Mouse (Mus musculus) cerebellum, postnatal 10 days (tissue): ENCODE data around the gene 4833439L19Rik.
"Not testable (repeated sequence)": the region's sequence is repeated elsewhere in the genome, so short reads cannot be mapped to it uniquely, and the experiment has no call there.

Experiments used
- DNase-seq, 2 experiments: peaks; one replicate each; pipeline ENCODE4 v3.0.0; 2021; ENCODE audit warnings: mixed read lengths in 2 of 2

4833439L19Rik gene

DNA sequence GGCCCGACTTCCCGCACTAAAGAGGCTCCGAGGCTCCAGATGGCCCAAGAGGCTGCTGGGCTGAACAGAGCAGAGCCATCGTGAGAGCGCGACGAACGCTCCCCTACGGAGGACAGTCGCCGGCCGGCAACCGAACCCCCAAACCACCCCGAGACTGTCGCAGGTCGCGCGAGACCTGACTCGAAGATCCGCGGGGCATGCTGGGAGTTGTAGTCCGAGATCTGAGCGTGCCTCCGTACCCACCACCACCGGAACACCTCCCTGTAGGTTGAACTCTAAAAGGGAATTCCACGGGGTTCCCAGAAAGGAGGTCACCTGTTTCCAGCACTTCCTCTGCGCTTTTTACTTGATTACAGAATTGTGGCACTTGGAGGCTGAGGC lies at the start of gene 4833439L19Rik:
TSS of gene 4833439L19Rik (minus strand) at position 235 of the 381 bp plus-strand sequence.
- DNase-seq: peak; percentile 98

DNA sequence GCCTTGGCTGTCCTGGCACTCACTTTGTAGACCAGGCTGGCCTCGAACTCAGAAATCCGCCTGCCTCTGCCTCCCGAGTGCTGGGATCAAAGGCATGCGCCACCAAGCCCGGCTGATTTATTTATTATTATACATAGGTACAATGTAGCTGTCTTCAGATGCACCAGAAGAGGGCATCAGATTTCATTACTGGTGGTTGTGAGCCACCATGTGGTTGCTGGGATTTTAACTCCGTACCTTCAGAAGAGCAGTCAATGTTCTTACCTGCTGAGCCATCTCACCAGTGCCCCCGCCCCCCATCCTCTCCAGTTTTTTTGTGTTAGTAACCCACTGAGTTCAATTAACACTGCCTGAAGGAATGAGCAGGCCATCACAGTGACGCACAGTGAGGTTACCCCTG lies 47.9 kb upstream of the 4833439L19Rik start:
- DNase-seq: not testable (repeated sequence)

- peak; percentile 98 to 99 for DNase-seq
These were observed 45.9 kb upstream of the 4833439L19Rik start, which contains the start of gene Cltb for GRCm38 (mm10) chr13:54610972-54611754. Cltb (minus strand) TSS chr13:54611344.

DNA sequence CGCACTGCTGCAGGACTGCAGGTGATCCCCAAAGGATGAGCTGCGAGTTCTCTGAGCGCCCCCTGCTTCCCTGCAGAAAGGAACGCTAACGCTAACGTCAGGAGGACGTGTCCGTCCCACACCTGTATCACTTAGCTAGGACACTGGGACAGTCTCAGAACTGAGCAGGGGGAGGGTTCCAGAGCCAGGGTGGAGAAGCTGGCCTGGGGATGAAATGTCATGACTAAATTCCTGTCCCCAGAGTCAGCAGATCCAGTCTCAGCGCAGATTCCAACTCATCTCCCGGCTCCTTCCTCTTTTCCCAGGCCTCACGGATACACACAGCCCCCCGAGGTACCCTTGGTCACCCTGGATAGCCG lies 45.4 kb upstream of the 4833439L19Rik start:
- DNase-seq: peak in 1 of 2 experiments; percentile 44

DNA sequence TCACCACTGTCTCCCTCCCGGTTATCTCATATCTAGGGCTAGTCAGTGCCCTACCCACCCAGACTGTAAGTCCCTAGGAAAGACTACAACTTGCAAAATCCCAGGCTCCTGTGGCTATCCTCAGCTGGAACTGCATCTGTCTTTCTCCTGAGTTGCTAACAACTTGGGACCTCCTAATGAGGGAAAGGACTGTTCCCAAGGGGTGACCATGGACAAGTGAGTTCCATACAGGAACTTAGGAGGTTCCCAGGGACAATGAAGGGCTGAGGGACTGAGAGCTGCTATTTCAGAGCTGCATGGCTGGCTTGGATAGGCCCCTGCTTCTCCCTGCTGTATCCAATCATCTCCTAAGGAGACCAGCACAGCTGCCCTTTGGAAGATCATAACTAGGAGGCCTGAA lies 44.1 kb upstream of the 4833439L19Rik start:
- DNase-seq: no peak

GRCm38 (mm10) chr13:54608666-54609065 lies 43.4 kb upstream of the 4833439L19Rik start:
- DNase-seq: peak; percentile 56 to 74

- DNase-seq: no peak
These were observed 42.8 kb upstream of the 4833439L19Rik start for GRCm38 (mm10) chr13:54608002-54608401.

GRCm38 (mm10) chr13:54607204-54607603 lies 42.0 kb upstream of the 4833439L19Rik start:
- DNase-seq: no peak

DNA sequence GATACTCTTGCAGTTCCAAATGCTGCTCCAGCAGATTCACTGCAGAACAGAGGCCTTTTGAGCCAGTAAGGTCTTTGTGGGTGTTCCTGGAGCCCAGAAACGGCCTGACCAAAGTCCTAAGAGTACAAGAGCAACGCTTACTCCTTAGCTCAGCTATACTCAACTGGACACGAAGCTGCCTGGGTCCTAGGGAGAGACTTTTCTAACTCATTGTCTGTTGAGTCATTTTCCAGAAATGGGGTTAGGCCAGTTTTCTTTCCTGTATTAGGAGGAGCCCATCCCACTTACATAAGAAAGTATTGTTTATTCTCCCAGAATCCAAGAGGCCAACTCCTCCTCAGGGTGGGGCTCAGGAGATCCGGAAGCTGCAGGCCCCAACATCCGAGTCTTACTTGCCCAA lies 40.2 kb upstream of the 4833439L19Rik start:
- no peak for DNase-seq

DNA sequence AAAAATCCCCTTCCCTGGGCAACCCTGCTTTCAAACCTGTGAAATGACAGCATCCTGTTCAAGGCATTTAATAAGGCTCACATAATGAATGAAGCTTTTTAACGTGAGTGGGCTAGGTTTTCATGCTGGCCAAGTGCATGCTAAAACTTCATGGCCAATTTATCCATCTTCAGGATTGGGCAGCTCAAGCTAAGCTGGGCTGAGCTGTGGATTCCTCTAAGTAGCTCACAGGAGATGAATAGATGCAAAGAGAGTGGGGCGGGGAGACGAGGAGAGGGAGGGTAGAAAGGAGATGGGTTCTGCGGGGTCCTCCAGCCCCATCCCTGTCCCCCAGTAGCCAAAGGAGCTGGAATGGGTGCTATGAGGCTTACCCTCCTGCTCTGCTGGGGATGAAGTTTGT lies 39.0 kb upstream of the 4833439L19Rik start:
- DNase-seq: no peak

DNA sequence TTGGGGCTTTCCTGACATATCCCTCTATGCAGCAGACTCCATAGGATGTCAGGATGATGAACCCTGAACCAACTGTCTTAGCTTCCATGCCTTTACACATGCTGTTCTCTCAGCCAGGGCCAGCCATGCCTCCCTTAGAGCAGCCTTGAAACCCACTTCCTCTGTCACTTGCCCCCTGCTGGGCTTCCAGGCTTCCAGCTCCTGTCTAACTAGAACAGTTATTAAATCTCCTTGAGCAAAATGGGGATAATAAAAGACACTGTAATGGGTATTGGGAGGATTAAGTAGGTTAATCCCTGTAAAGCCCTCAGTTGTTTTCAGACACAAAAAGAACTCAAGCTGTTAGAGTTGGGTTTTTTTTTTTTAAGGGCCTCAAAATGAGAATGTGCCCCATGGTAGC lies 38.3 kb upstream of the 4833439L19Rik start:
- no peak for DNase-seq

DNA sequence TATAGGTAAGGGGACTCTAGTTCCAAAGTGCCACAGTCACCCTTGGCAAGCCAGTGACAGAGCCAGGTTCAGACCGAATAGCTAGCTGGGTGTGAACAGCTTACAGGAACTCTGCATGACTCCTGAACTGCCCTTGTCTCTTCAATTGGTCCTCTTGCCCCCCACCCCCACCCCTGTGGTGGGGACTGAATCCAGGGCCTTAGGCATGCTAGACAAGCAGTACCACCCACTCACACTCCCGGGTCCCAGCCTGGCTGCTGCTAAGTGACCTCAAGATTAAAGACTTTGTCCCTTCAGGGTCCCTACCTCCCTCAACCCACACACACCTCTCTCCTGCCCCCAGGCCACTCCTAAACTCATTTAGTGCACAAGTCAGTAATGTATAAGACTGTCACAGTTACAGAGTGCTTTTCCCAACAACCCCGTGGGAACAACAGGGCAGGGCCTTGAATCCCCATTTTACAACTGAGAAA lies 37.4 kb upstream of the 4833439L19Rik start:
- no peak for DNase-seq

DNA sequence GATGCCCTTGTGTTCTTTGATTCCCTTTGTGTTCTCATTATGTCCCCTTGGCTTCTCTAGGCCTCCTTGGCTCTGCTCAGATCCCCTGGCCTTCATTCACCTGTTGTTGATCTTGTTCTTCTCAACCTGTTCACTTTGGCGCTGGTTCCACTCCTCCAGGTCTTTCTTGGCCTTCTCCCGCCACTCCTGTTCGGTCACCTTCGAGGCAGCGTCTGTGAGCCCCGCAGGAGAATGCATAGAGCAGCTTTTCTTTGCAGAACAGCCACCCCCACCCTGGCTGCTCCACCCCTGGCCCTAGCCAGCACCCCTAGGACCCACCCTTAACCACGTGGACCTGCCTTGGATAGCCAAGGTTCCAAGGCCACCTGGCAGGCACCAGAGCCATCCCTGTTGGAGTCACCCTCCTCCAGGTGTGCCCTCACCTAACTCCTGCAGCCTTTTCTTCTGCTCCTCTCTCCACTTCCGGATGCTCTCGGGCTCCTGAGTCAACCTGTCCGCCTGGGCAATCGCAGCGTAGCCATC lies 33.4 kb upstream of the 4833439L19Rik start:
- peak; percentile 51 to 61 for DNase-seq

- DNase-seq: no peak
These were observed 31.6 kb upstream of the 4833439L19Rik start for GRCm38 (mm10) chr13:54596870-54597269.

DNA sequence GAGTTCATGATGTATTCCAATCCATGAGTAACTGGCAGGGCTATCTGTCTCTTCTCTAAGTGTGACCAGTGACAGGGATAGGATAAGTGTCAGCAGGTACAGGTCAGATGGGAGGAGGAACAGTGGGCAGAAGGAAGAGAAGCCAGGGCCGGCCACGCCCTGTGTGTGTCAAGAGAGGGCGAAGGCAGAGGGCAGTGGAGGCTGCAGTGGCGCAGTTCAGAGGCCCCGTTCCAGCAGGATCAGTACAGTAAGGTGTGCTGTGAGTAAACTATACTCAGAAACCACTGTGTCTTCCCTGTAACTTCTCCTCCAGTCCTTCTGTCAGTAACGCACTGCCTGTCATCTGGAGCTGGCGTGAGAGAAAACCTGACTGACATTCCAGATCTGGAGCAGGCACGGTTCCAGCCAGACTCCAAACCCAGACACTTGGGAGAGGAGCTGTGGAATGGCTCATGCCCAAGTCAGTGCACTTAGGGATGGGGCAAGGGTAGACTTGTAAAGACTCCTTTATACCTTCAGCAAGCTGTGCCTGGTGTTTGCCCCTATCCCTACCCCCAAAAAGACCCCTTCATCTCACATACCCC lies 31.0 kb upstream of the 4833439L19Rik start:
- DNase-seq: no peak

DNA sequence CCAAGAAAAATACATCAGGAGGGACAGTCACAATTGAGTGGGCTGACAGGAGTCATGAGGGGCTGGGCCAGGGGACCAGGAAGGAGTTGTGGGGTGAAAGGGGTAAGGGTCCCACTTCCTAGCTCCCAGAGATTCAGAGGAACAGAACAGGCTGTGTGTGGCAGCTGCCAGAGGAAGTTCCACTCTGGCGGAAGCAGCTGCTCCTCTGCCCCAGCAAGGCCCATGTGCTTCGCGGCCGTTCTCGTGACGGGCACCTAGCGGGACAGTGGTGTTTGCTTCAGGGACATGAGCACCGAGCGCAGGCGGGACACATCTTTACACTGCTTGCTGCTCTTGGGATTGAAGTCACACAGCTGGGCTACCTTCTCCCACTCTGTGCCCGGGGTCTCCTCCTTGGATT lies 28.4 kb upstream of the 4833439L19Rik start:
- DNase-seq: no peak

GRCm38 (mm10) chr13:54591776-54592356 lies 26.6 kb upstream of the 4833439L19Rik start:
- no peak for DNase-seq

- DNase-seq: peak; percentile 97 to 98
These were observed 25.0 kb upstream of the 4833439L19Rik start, which contains the start of the genes Nop16 and Higd2a for GRCm38 (mm10) chr13:54589996-54590951. Nop16 (minus strand) TSS chr13:54590090. Higd2a (plus strand) TSS chr13:54590207.

- no peak for DNase-seq
These were observed 24.3 kb upstream of the 4833439L19Rik start for GRCm38 (mm10) chr13:54589414-54589995.

DNA sequence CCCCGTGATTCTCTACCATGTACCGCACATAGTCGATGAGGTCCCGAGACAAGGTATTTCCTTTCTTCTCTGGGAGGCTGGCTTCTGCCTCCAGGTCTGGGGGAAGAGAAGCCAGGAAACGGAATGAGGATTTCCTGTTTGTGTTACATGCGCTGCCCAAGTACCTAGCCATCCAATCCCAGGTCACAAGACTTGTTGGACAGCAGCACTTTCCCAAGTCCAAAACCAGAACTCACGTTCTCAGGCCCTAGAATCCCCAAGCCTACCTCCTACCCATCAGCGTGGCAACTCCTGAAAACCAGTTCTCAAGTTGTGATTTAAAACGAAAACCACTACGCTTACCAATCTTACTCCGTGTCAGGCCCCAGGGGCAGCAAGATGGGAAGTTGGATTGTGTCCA lies 20.6 kb upstream of the 4833439L19Rik start:
- no peak for DNase-seq

DNA sequence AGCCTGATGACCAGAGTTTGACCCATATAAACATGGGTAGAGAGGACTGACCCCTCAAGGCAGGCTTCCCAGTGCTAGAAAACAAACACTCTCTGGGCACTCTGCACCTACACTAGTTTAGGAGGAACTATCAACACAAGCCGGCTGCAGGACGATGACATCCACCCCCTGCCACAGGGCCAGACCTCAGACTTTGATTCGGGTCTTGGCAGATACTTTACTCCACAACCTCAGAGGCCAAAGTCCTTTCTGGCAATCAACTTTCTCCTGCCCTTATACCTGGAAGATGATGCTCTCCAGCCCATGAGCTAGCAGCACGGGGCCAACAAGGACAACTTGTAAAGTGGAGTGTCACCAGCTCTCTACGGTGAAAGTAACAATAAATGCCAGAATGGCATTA lies 17.6 kb upstream of the 4833439L19Rik start:
- no peak for DNase-seq

DNA sequence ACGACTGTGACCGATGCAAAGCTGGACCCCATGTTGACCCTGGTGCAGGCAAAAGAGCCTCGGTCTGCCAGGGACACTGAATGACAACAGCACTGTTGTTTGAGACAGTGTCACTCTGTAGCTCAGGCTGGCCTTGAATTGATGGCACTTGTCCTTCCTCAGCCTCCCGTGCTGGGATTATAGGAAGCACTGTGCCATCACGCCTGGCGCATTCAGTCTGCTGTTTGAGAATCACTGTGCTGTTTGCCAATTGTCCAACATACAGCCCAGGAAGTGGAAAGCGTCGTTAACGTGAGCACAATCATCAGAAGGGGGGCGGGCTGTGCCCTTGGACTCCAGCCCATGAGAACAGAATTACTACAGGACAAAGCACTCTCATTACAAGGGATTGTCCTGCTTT lies 16.9 kb upstream of the 4833439L19Rik start:
- DNase-seq: no peak
